Mouse (Mus musculus): ENCODE measurements around the gene Gm20388. TPM values are rescaled to one million over a fixed set of nuclear protein-coding genes. Genes with fewer than 3 reads are reported as not detected.
"Not testable (repeated sequence)": the region's sequence is repeated elsewhere in the genome, so short reads cannot be mapped to it uniquely, and the experiment has no call there.

Gm20388 gene
- total RNA-seq, 2 experiments from 2014 or later: 10.3 to 10.6 TPM

- no peak for DNase-seq (ENCODE audit: low spot score in 2 of 2)
- intact Hi-C loops (cut with DNase I): no loop called here
Observed at GRCm38 (mm10) chr8:123033431-123033830, 3122.8 kb downstream of the Gm20388 start.

GRCm38 (mm10) chr8:123034171-123034570 is 3123.5 kb downstream of the Gm20388 start:
- no peak for DNase-seq (ENCODE audit: low spot score in 2 of 2)
- intact Hi-C loops (cut with DNase I): no loop called here

- intact Hi-C loops (cut with DNase I): no loop called here
- DNase-seq (ENCODE audit: low spot score in 2 of 2): no peak
Observed at GRCm38 (mm10) chr8:123036956-123037355, 3126.3 kb downstream of the Gm20388 start.

- no peak for DNase-seq (ENCODE audit: low spot score in 2 of 2)
- intact Hi-C loops (cut with DNase I): no loop called here
Observed at GRCm38 (mm10) chr8:123037487-123037886, 3126.8 kb downstream of the Gm20388 start.

GRCm38 (mm10) chr8:123038351-123038750 is 3127.7 kb downstream of the Gm20388 start:
- intact Hi-C loops (cut with DNase I): no loop called here
- no peak for DNase-seq (ENCODE audit: low spot score in 2 of 2)

GRCm38 (mm10) chr8:123039376-123040109 is 3128.9 kb downstream of the Gm20388 start:
- intact Hi-C loops (cut with DNase I): loop anchor here (2.0 to 5.0 kb wide), 2 partner anchors 37 to 133 kb away; no protein-coding TSS in a partner anchor
- no peak for DNase-seq (ENCODE audit: low spot score in 2 of 2)

GRCm38 (mm10) chr8:123040110-123040650 is 3129.5 kb downstream of the Gm20388 start:
- intact Hi-C loops (cut with DNase I): loop anchor here (2.0 to 5.0 kb wide), 2 partner anchors 38 to 133 kb away; no protein-coding TSS in a partner anchor
- DNase-seq (ENCODE audit: low spot score in 2 of 2): no peak

GRCm38 (mm10) chr8:123041008-123041773 is 3130.6 kb downstream of the Gm20388 start:
- intact Hi-C loops (cut with DNase I): loop anchor here (2.0 to 5.0 kb wide), 2 partner anchors 39 to 134 kb away; no protein-coding TSS in a partner anchor
- peak; percentile 56 to 61 for DNase-seq (ENCODE audit: low spot score in 2 of 2)

GRCm38 (mm10) chr8:123041774-123042105 is 3131.1 kb downstream of the Gm20388 start:
- intact Hi-C loops (cut with DNase I): loop anchor here (2.0 to 5.0 kb wide), 2 partner anchors 39 to 135 kb away; no protein-coding TSS in a partner anchor
- DNase-seq (ENCODE audit: low spot score in 2 of 2): no peak

GRCm38 (mm10) chr8:123042158-123042973 is 3131.7 kb downstream of the Gm20388 start, which contains the start of gene Ankrd11:
Gene Ankrd11 (minus strand): TSS chr8:123042277.
- peak; percentile 100 for DNase-seq (ENCODE audit: low spot score in 2 of 2)
- intact Hi-C loops (cut with DNase I): loop anchor here (5.0 kb wide), 1 partner anchor 40 kb away; no protein-coding TSS in a partner anchor

GRCm38 (mm10) chr8:123042974-123043625 is 3132.5 kb downstream of the Gm20388 start:
- intact Hi-C loops (cut with DNase I): loop anchor here (5.0 kb wide), 1 partner anchor 41 kb away; no protein-coding TSS in a partner anchor
- no peak for DNase-seq (ENCODE audit: low spot score in 2 of 2)

- no peak for DNase-seq (ENCODE audit: low spot score in 2 of 2)
- intact Hi-C loops (cut with DNase I): loop anchor here (5.0 kb wide), 1 partner anchor 42 kb away; no protein-coding TSS in a partner anchor
Observed at GRCm38 (mm10) chr8:123043941-123044340, 3133.3 kb downstream of the Gm20388 start.

GRCm38 (mm10) chr8:123044743-123045425 is 3134.2 kb downstream of the Gm20388 start:
- DNase-seq (ENCODE audit: low spot score in 2 of 2): not testable (repeated sequence)
- intact Hi-C loops (cut with DNase I): loop anchor here (5.0 kb wide), 1 partner anchor 43 kb away; no protein-coding TSS in a partner anchor

GRCm38 (mm10) chr8:123046706-123047105 is 3136.1 kb downstream of the Gm20388 start:
- intact Hi-C loops (cut with DNase I): no loop called here
- DNase-seq (ENCODE audit: low spot score in 2 of 2): no peak

- no peak for DNase-seq (ENCODE audit: low spot score in 2 of 2)
- intact Hi-C loops (cut with DNase I): no loop called here
Observed at GRCm38 (mm10) chr8:123047827-123048226, 3137.2 kb downstream of the Gm20388 start.

- intact Hi-C loops (cut with DNase I): no loop called here
Observed at GRCm38 (mm10) chr8:123048402-123048801, 3137.8 kb downstream of the Gm20388 start.

GRCm38 (mm10) chr8:123051458-123051857 is 3140.8 kb downstream of the Gm20388 start:
- intact Hi-C loops (cut with DNase I): no loop called here
- no peak for DNase-seq (ENCODE audit: low spot score in 2 of 2)

More at GRCm38 (mm10) chr8:123048402-123048801, 3137.8 kb downstream of the Gm20388 start:
- DNase-seq (ENCODE audit: low spot score in 2 of 2): no peak

GRCm38 (mm10) chr8:123062721-123063120 is 3152.1 kb downstream of the Gm20388 start, which contains the start of gene Spg7:
Gene Spg7 (plus strand): TSS chr8:123062942.
- DNase-seq (ENCODE audit: low spot score in 2 of 2): no peak
- intact Hi-C loops (cut with DNase I): no loop called here
